Mouse (Mus musculus): ENCODE data around the gene Gm12394.
"Not testable (repeated sequence)": the region's sequence is repeated elsewhere in the genome, so short reads cannot be mapped to it uniquely, and the experiment has no call there.

The Gm12394 gene

GRCm38 (mm10) chr4:42856671-42857070 lies at the start of gene Gm12394:
Gm12394 (minus strand) TSS chr4:42856771.
- DNase-seq (ENCODE audit: low spot score) = not testable (repeated sequence)

DNA sequence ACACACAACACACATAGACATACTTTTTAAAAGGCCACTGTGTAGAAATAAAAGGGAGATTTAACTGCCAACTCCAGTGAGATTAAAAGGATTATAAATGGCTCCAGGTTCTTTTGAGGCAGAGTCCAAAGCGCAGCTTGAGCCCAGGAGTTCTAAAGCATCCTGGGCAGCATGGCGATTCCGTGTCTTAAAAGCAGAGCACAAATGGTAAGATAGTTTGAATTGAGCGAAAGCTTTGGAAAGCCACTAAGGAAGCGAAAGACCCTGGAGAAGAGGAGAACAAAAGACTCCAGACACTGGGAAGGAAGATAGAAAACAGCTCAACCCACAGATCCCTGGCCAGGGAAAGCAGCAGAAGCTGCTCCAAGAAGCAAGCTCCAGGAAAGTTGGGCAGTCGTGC lies 48.4 kb upstream of the Gm12394 start:
- DNase-seq (ENCODE audit: low spot score) = no peak

- DNase-seq (ENCODE audit: low spot score) = no peak
Measured at GRCm38 (mm10) chr4:42904523-42904922, 48.0 kb upstream of the Gm12394 start.

- DNase-seq (ENCODE audit: low spot score) = no peak
Measured at GRCm38 (mm10) chr4:42903942-42904341, 47.4 kb upstream of the Gm12394 start.

DNA sequence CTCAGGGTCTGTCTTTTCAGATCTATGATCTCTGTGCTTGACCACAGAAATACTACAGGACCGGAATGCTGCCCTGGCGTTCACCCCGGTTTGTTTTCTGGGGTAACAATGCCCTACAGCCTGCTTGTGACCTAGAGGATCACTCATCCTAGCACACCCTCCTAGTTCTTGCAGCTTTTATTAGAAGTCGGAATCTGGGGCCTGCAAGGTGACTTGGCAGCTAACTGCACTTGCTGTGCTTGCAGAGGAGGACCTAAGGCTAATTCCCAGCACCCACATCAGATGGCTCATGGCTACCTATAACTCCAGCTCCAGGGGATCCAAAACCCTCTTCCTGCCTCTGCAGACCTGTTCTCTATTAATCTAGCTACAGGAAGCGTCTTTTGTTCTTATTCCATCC lies 46.2 kb upstream of the Gm12394 start:
- DNase-seq (ENCODE audit: low spot score) = no peak

- no peak for DNase-seq (ENCODE audit: low spot score)
Measured at GRCm38 (mm10) chr4:42902174-42902573, 45.6 kb upstream of the Gm12394 start.

GRCm38 (mm10) chr4:42900878-42901277 lies 44.3 kb upstream of the Gm12394 start:
- no peak for DNase-seq (ENCODE audit: low spot score)

DNA sequence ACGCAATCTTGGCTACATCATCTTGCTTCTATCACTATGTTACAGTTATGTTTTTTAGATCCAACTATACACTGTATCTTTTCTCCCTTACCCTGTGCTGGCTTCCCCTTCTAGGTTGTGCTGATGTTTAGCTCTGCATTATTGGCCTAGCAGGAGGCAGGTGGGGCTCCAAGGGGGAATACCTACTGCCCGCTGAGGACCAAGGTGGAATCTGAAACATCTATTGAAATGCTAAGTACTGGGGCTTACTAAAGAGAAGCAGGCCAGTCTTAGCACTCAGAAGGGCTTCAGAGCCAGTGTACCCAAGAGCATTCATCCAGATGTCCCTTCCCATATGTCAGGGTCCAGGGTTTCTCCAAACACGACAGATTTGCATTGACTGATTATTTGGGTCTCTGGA lies 42.3 kb upstream of the Gm12394 start:
- no peak for DNase-seq (ENCODE audit: low spot score)

GRCm38 (mm10) chr4:42895118-42895517 lies 38.5 kb upstream of the Gm12394 start:
- no peak for DNase-seq (ENCODE audit: low spot score)

- DNase-seq (ENCODE audit: low spot score) = no peak
Measured at GRCm38 (mm10) chr4:42891176-42891575, 34.6 kb upstream of the Gm12394 start.

- DNase-seq (ENCODE audit: low spot score) = no peak
Measured at GRCm38 (mm10) chr4:42888806-42889205, 32.2 kb upstream of the Gm12394 start.

GRCm38 (mm10) chr4:42886926-42887325 lies 30.4 kb upstream of the Gm12394 start:
- DNase-seq (ENCODE audit: low spot score) = peak; percentile 40

DNA sequence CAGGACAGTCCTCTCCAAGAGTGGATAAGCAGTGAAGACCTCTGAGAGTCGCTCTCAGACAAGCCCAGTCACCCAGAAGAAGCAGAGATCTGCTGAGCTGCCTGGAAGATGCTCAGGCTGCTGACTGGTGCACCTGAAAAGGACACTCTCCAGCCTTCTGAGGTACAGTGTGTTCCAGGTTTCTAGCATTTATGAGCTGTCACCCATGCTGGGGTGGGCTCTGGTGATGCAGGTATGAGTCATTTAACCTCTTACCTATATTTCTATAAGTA lies 24.0 kb upstream of the Gm12394 start:
- DNase-seq (ENCODE audit: low spot score) = no peak

- DNase-seq (ENCODE audit: low spot score) = no peak
Measured at GRCm38 (mm10) chr4:42879829-42880676, 23.5 kb upstream of the Gm12394 start.

DNA sequence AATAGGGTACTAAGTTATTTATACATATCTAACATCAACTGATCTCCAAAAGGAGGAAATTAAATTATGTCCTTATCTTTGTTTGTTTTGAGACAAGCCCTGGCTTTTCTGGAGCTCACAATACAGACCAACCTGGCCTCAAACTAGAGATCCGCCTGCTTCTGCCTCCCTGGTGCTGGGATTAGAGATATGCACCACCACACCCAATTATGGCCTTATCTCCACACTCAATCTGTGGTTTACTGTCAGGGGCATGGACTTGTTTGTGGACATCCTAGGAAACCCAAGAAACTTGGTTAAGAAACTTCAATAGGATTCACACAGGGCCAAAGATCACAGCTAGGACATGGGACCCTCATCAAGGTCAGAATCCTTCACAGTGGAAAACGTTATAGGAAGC lies 21.1 kb upstream of the Gm12394 start:
- DNase-seq (ENCODE audit: low spot score) = no peak

GRCm38 (mm10) chr4:42876586-42877291 lies 20.2 kb upstream of the Gm12394 start:
- peak; percentile 42 for DNase-seq (ENCODE audit: low spot score)

DNA sequence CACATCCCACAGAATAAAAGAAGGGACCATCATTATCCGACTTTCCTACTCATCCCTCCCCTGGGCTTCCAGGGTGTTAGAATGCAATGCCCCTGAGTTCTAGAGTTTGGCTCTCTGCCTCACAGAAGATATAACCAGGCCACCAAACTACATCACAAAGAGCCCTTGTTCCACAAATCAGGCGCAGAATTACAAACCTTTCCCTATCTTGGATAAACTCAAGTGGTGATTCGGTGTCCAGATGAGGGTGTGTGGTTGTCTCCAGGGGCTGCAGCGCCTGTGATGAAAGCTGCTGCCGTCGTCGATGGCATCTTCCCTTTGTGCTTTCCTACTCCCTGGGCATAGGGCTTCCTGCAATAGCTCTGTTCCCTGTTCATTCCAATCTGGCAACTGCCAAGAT lies 17.6 kb upstream of the Gm12394 start, which contains the start of gene Fam205c:
Gene Fam205c, minus strand, starts transcription at position 101 of the 400 bp plus-strand sequence.
- no peak for DNase-seq (ENCODE audit: low spot score)

DNA sequence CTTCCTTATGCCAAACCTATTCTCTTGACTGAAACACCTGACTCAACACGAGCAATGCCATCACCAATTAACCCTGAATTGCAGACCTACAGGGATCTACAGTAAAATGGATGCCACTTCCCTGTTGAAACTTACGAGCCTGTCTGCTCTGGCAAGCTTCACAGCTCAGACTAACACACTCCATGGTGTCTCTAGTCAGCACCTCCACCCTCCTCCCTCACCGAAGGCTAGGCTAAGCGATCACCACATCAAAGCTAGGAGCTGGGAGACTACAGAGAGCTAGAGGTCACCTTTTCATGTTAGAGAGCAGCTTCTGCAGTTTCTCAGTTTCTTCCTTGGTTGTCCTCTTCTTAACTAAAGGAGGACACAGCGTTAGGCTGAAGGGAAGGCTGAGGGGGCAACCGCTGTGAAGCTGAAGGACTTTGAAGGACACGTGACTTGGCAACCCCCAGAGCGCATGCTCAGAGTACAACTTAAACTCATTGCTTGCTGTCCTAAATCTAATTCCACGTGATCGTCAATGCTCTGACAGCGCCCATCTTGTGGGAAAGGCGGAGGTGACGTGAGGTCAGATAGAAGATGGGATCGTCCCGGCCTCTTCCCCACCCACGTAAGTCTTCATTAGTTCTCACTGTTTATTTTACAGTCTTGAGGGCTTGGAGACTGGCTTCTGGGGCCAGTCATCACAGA lies 16.3 kb upstream of the Gm12394 start:
- no peak for DNase-seq (ENCODE audit: low spot score)

GRCm38 (mm10) chr4:42872151-42872550 lies 15.6 kb upstream of the Gm12394 start:
- no peak for DNase-seq (ENCODE audit: low spot score)

DNA sequence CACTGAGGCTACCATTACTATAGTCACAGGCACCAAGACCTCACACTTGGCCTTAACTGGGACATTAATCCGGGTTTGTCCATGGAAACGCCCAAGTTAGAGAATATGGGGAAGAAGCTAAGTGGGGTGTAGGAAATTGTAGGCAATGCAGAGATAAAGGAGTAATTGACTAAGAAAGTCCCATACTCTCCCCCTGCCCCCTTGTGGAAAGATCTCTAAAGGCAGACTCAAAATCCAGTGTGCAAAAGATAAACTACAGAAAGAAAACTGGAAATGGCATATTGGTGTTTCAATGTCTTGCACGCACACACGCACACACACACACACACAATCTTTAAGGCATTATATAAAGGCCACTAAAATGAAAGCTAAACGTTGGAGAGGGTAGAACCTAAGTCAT lies 14.2 kb upstream of the Gm12394 start:
- DNase-seq (ENCODE audit: low spot score) = no peak

DNA sequence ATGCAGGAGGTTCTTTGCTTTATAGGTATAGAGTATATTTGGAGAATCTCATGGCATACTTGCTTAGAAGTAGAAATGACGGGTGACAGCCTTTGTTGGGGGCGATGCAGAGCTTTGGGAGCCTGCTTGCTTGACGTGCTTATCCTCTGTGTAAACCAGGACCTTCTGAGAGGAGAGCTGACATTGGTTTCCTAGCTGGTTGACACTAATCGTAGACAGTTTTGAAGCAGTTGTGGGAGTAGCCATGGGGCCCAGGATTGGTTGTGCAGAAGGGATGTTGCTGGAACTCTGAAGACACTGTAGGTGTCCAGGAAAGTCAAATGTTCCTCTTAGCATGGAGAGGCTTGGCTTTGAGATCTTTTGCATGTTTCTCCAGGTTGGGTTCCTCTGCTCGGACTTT lies 11.6 kb upstream of the Gm12394 start:
- no peak for DNase-seq (ENCODE audit: low spot score)

DNA sequence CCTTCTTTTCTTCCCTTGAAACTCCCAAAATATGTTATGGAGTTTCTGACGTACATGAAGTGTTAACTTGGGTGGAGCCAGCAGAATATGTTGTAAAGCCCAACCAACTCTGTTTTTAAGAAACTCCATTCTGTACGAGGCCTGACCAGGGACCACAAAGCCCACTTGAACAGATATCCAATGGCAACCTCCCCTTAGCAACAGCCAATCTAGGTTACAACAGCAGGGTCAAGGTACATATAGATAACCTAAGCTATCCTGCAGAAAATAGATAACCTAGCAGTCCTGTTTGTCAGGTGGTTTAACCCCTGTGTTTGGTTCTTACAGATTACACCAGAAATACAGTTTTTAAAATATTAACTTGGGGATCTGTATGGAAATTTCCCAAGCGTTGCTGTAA lies 10.8 kb upstream of the Gm12394 start:
- no peak for DNase-seq (ENCODE audit: low spot score)

DNA sequence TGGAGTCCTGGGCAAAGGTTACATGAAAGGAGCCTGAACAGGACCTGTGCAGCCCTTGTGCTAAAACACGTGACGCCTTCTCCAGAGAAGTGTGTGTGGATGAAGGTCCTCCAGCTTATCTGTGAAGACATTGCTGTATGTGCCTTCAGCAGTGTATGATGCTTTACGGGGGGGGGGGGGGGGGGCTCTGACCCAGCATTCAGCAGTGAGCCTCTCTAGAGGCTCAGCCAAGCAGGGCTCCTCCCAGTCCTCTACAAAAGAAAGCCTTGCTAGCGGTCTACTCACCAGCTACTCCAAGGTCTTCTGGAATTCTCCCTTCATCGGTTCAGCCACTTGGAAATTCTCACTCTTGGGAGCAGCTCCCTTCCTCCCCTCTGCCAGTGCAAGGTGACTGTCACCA lies 6.9 kb upstream of the Gm12394 start:
- not testable (repeated sequence) for DNase-seq (ENCODE audit: low spot score)
